Mouse (Mus musculus): Measurements from ENCODE around the gene Scaf4. TPM values are rescaled to one million over a fixed set of nuclear protein-coding genes. Genes with fewer than 3 reads are reported as not detected.
A peak's percentile ranks its signal among the peaks of the same experiment; 100 is the strongest.
"Not testable (repeated sequence)": the region's sequence is repeated elsewhere in the genome, so short reads cannot be mapped to it uniquely, and the experiment has no call there.

The Scaf4 gene
- polyA plus RNA-seq, 1 experiment from 2014 or later = 17.1 TPM

DNA sequence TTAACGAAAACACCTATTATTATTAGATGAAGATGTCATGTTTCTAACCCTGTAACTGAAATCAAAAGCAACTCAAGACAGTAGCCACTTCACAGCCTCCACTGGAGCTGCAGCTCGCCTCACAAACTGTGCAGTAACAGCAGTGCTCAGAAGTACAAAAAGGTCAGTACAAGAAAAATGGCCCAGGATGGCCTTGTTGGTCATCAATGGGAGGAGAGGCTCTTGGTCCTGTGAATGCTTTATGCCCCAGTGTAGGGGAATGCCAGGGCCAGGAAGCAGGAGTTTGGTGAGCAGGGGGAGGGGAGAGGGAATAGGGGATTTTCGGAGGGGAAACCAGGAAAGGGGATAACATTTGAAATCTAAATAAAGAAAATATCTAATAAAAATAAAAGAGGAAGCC lies 33.0 kb downstream of the Scaf4 start:
- not testable (repeated sequence) for H3K27ac ChIP-seq (ENCODE audit: low read depth, low read length); H3K27me3 ChIP-seq (replicated peaks; ENCODE audit: control insufficient read depth, insufficient read depth, low read length); ATAC-seq; H3K4me2 ChIP-seq (ENCODE audit: low read length); H3K9me3 ChIP-seq (ENCODE audit: control insufficient read depth, low read length); H3K4me1 ChIP-seq (ENCODE audit: control insufficient read depth, insufficient read depth, low read depth, low read length); H3K4me3 ChIP-seq (ENCODE audit: low read length); H3K9ac ChIP-seq (ENCODE audit: low read depth, low read length)
- WGBS = 91% methylated on average over 3 of the region's 3 CpGs
- H3K36me3 ChIP-seq (ENCODE audit: control insufficient read depth, insufficient read depth, low read length) = peaks cover 38% of the 10 kb centered on the region

- Histone ChIP-seq H3K36me3 (ENCODE audit: control insufficient read depth, insufficient read depth, low read length) (peaks cover 40% of the 10 kb centered on the region), H3K4me3 (ENCODE audit: low read length) (no peak overlapping the region), H3K27ac (ENCODE audit: low read depth, low read length) (no peak overlapping the region), H3K9ac (ENCODE audit: low read depth, low read length) (no peak overlapping the region), H3K9me3 (ENCODE audit: control insufficient read depth, low read length) (no peaks in the 10 kb centered on the region), H3K4me1 (ENCODE audit: control insufficient read depth, insufficient read depth, low read depth, low read length) (no peaks in the 10 kb centered on the region), H3K4me2 (ENCODE audit: low read length) (no peak overlapping the region), H3K27me3 (replicated peaks; ENCODE audit: control insufficient read depth, insufficient read depth, low read length) (no peaks in the 10 kb centered on the region)
- WGBS = 91% methylated on average over 7 of the region's 7 CpGs
- no peak for ATAC-seq
Observed at GRCm38 (mm10) chr16:90250099-90250498, 34.2 kb downstream of the Scaf4 start.

GRCm38 (mm10) chr16:90242426-90243304 lies 41.6 kb downstream of the Scaf4 start:
- WGBS = 64% methylated on average over 17 of the region's 17 CpGs
- H3K27ac ChIP-seq (ENCODE audit: low read depth, low read length) = no peak overlapping the region
- ATAC-seq = no peak; the same call in 1 of the 2 replicates
- H3K9ac ChIP-seq (ENCODE audit: low read depth, low read length) = no peak overlapping the region
- no peaks in the 10 kb centered on the region for H3K9me3 ChIP-seq (ENCODE audit: control insufficient read depth, low read length)
- peaks cover 47% of the 10 kb centered on the region for H3K36me3 ChIP-seq (ENCODE audit: control insufficient read depth, insufficient read depth, low read length)
- H3K4me2 ChIP-seq (ENCODE audit: low read length) = no peak overlapping the region
- no peak overlapping the region for H3K4me3 ChIP-seq (ENCODE audit: low read length)
- no peaks in the 10 kb centered on the region for H3K27me3 ChIP-seq (replicated peaks; ENCODE audit: control insufficient read depth, insufficient read depth, low read length)
- no peaks in the 10 kb centered on the region for H3K4me1 ChIP-seq (ENCODE audit: control insufficient read depth, insufficient read depth, low read depth, low read length)

DNA sequence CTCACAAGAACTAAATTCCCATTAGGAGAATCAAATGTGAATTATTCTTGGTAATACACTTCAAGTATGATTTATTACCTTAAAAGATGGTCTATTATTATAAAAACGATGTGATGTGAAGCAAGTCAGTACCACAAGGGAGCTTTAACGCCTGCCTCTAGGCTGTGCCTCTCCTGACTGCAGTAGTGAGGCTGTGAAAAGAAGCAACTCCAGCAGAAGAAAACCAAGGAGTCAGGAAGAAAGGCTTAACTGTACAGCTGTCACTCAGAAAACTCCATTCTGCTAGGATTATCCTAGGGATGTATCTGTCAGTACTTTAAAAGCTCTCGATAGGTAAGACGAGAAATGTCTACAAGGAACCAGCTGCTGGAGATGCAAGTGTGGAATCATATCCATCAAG lies 42.4 kb downstream of the Scaf4 start:
- WGBS = 80% methylated on average over 4 of the region's 4 CpGs
- no peak overlapping the region for H3K4me2 ChIP-seq (ENCODE audit: low read length)
- no peak overlapping the region for H3K27ac ChIP-seq (ENCODE audit: low read depth, low read length)
- ATAC-seq = no peak; the same call in 1 of the 2 replicates
- H3K36me3 ChIP-seq (ENCODE audit: control insufficient read depth, insufficient read depth, low read length) = peaks cover 40% of the 10 kb centered on the region
- H3K27me3 ChIP-seq (replicated peaks; ENCODE audit: control insufficient read depth, insufficient read depth, low read length) = no peaks in the 10 kb centered on the region
- H3K9ac ChIP-seq (ENCODE audit: low read depth, low read length) = no peak overlapping the region
- no peaks in the 10 kb centered on the region for H3K4me1 ChIP-seq (ENCODE audit: control insufficient read depth, insufficient read depth, low read depth, low read length)
- no peak overlapping the region for H3K4me3 ChIP-seq (ENCODE audit: low read length)
- H3K9me3 ChIP-seq (ENCODE audit: control insufficient read depth, low read length) = no peaks in the 10 kb centered on the region

DNA sequence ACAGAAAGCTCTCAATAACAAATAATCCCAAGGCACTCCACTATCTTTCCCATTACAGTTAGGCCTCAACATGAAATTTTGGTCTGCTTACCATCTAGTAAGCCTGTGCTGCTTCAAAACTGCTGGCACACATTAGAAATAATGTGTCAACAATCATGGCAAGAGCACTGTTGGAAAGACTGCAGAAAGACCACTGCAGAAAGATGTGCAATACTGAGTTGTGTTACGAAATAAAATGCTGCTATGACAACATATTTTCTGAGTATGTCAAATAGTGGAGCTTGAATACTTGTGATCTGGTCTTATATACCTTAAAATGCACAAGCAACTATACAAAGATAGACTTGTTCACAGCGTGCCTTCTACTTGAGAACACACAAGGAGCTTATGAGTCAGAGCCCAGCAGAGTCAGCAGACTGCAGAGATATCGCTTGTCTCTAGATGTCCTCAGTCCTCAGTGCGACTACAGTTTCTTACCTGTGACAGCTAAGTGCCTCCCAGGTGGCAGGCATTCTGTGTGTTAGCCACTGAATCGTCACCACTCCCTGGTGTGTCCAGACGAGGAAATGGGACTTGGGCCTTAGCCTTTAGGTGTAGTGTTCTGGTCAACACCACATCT lies 45.1 kb downstream of the Scaf4 start:
- H3K9me3 ChIP-seq (ENCODE audit: control insufficient read depth, low read length) = no peaks in the 10 kb centered on the region
- H3K4me3 ChIP-seq (ENCODE audit: low read length) = no peak overlapping the region
- 95% methylated on average over 6 of the region's 6 CpGs for WGBS
- no peak overlapping the region for H3K27ac ChIP-seq (ENCODE audit: low read depth, low read length)
- H3K9ac ChIP-seq (ENCODE audit: low read depth, low read length) = no peak overlapping the region
- no peaks in the 10 kb centered on the region for H3K4me1 ChIP-seq (ENCODE audit: control insufficient read depth, insufficient read depth, low read depth, low read length)
- H3K4me2 ChIP-seq (ENCODE audit: low read length) = no peak overlapping the region
- H3K27me3 ChIP-seq (replicated peaks; ENCODE audit: control insufficient read depth, insufficient read depth, low read length) = no peaks in the 10 kb centered on the region
- H3K36me3 ChIP-seq (ENCODE audit: control insufficient read depth, insufficient read depth, low read length) = peaks cover 26% of the 10 kb centered on the region
- no peak for ATAC-seq

DNA sequence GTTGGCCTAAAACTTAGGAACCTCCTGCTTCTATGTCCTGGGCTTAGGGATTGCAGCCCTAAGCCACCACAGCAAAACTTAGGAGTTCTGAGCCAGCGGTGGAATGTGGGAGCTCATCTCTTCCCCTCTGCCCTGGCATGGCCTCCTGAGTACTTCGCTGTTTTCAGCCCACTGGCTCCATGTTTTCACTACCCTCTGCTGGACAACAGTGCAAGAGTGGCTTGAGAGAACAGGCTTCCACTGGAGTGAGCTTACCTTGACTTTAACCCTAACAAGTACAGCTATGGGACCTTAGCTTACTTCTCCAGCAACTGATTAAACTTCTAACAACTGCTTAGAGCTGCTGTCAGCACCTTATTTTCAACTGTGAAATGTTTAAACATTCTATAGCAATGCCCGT lies 49.1 kb downstream of the Scaf4 start:
- WGBS = 97% methylated on average over 3 of the region's 3 CpGs
- H3K4me2 ChIP-seq (ENCODE audit: low read length) = no peak overlapping the region
- H3K4me3 ChIP-seq (ENCODE audit: low read length) = no peak overlapping the region
- no peaks in the 10 kb centered on the region for H3K27me3 ChIP-seq (replicated peaks; ENCODE audit: control insufficient read depth, insufficient read depth, low read length)
- peaks cover 6% of the 10 kb centered on the region; the same call in 1 of the 2 replicates for H3K36me3 ChIP-seq (ENCODE audit: control insufficient read depth, insufficient read depth, low read length)
- no peak for ATAC-seq
- no peak overlapping the region for H3K27ac ChIP-seq (ENCODE audit: low read depth, low read length)
- H3K9me3 ChIP-seq (ENCODE audit: control insufficient read depth, low read length) = no peaks in the 10 kb centered on the region
- no peak overlapping the region for H3K9ac ChIP-seq (ENCODE audit: low read depth, low read length)
- no peaks in the 10 kb centered on the region for H3K4me1 ChIP-seq (ENCODE audit: control insufficient read depth, insufficient read depth, low read depth, low read length)

DNA sequence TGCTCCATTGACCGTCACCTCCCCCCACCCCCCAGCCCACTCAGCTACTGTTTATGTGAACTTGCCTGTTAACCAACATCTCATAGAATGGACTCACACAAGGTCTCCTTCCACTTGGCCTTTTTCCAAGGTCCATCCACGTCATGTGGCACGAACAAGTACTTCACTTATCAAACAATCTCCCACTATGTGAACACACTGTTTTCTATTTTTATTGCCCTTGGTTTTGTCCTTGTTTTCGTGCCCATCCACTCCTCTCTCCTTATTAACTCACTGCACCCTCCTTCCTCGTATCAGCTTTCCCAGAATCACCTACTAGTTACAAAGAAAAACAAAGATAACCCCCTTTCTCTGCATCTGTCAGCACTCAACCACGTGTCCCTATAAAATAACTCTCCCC lies 49.7 kb downstream of the Scaf4 start:
- Histone ChIP-seq H3K9ac (ENCODE audit: low read depth, low read length) (no peak overlapping the region), H3K27ac (ENCODE audit: low read depth, low read length) (no peak overlapping the region), H3K4me1 (ENCODE audit: control insufficient read depth, insufficient read depth, low read depth, low read length) (no peaks in the 10 kb centered on the region), H3K9me3 (ENCODE audit: control insufficient read depth, low read length) (no peaks in the 10 kb centered on the region), H3K4me3 (ENCODE audit: low read length) (no peak overlapping the region), H3K27me3 (replicated peaks; ENCODE audit: control insufficient read depth, insufficient read depth, low read length) (no peaks in the 10 kb centered on the region), H3K4me2 (ENCODE audit: low read length) (no peak overlapping the region), H3K36me3 (ENCODE audit: control insufficient read depth, insufficient read depth, low read length) (peaks cover 6% of the 10 kb centered on the region)
- WGBS = 72% methylated on average over 6 of the region's 6 CpGs
- no peak for ATAC-seq

DNA sequence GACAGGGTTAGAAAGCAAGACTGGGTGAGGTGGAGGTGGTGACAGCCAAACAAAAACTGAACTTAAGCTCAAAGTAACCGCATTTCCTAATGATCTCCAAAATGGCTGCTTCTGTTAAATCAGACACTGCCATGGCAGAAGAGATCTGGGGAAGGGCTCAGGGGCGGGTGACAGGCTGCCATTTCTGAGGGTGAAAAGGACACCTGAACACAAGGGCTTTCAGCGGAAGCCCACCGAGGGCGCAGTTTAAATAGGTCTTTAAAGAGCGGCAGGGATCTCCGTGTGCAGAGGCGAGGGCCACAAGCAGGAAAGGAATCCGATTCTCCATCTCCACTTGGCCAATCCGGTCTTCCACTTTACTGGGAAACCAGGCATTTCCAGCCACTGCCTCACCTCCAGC lies 50.6 kb downstream of the Scaf4 start:
- no peaks in the 10 kb centered on the region for H3K9me3 ChIP-seq (ENCODE audit: control insufficient read depth, low read length)
- no peak for ATAC-seq
- no peak overlapping the region for H3K9ac ChIP-seq (ENCODE audit: low read depth, low read length)
- no peaks in the 10 kb centered on the region for H3K4me1 ChIP-seq (ENCODE audit: control insufficient read depth, insufficient read depth, low read depth, low read length)
- WGBS = 90% methylated on average over 10 of the region's 10 CpGs
- no peaks in the 10 kb centered on the region for H3K27me3 ChIP-seq (replicated peaks; ENCODE audit: control insufficient read depth, insufficient read depth, low read length)
- no peak overlapping the region for H3K27ac ChIP-seq (ENCODE audit: low read depth, low read length)
- H3K36me3 ChIP-seq (ENCODE audit: control insufficient read depth, insufficient read depth, low read length) = peaks cover 9% of the 10 kb centered on the region
- H3K4me3 ChIP-seq (ENCODE audit: low read length) = no peak overlapping the region
- H3K4me2 ChIP-seq (ENCODE audit: low read length) = no peak overlapping the region

- H3K4me2 ChIP-seq (ENCODE audit: low read length) = no peak overlapping the region
- ATAC-seq = 0 out of 2 replicates have a peak, but pooled peaks have one; percentile 14
- 91% methylated on average over 7 of the region's 7 CpGs for WGBS
- H3K27me3 ChIP-seq (replicated peaks; ENCODE audit: control insufficient read depth, insufficient read depth, low read length) = no peaks in the 10 kb centered on the region
- H3K4me1 ChIP-seq (ENCODE audit: control insufficient read depth, insufficient read depth, low read depth, low read length) = no peaks in the 10 kb centered on the region
- H3K9ac ChIP-seq (ENCODE audit: low read depth, low read length) = no peak overlapping the region
- H3K4me3 ChIP-seq (ENCODE audit: low read length) = no peak overlapping the region
- peaks cover 16% of the 10 kb centered on the region for H3K36me3 ChIP-seq (ENCODE audit: control insufficient read depth, insufficient read depth, low read length)
- no peak overlapping the region for H3K27ac ChIP-seq (ENCODE audit: low read depth, low read length)
- no peaks in the 10 kb centered on the region for H3K9me3 ChIP-seq (ENCODE audit: control insufficient read depth, low read length)
Observed at GRCm38 (mm10) chr16:90231302-90231701, 53.0 kb downstream of the Scaf4 start.
